Mouse (Mus musculus) cerebellum, adult 2 months (tissue): ENCODE data around the gene Smarce1. TPM values are rescaled to one million over a fixed set of nuclear protein-coding genes. Genes with fewer than 3 reads are reported as not detected.
A peak's percentile ranks its signal among the peaks of the same experiment; 100 is the strongest.

Experiments
- DNase-seq, 2 experiments: peaks; one replicate each; pipeline ENCODE4 v3.0.0; 2021
- H3K27ac ChIP-seq: fragments of 200-500 bp; 2 replicates; pipeline ENCODE4 v1.5.1; 2012; ENCODE audit warnings: low read length, control low read depth, inconsistent platforms; ENCODE audit not compliant: insufficient read depth
- H3K27me3 ChIP-seq: fragments of 200-500 bp; 2 replicates; pipeline ENCODE4 v1.6.1; 2012; ENCODE audit warnings: inconsistent platforms, mild to moderate bottlenecking, low read length, moderate library complexity; ENCODE audit not compliant: control insufficient read depth, insufficient read depth
- H3K4me1 ChIP-seq: fragments of 200-500 bp; 2 replicates; pipeline ENCODE4 v1.6.1; 2011; ENCODE audit warnings: low read length; ENCODE audit not compliant: control insufficient read depth, insufficient read depth
- H3K4me3 ChIP-seq: fragments of 200-500 bp; replicated peaks from 2 replicates; pipeline ENCODE3; 2011; ENCODE audit warnings: mild to moderate bottlenecking, low read depth, low read length, control low read depth; ENCODE audit not compliant: insufficient read depth
- CTCF ChIP-seq: fragments of 200-500 bp; IDR thresholded peaks from 2 replicates; pipeline ENCODE4 v1.5.1; 2011; ENCODE audit warnings: low read depth, mild to moderate bottlenecking, control low read depth, low read length, moderate library complexity, borderline replicate concordance; ENCODE audit not compliant: insufficient read depth
- POLR2A ChIP-seq: fragments of 200-500 bp; IDR thresholded peaks from 2 replicates; pipeline ENCODE4 v1.6.1; 2011; ENCODE audit warnings: low read length, control low read depth, borderline replicate concordance; ENCODE audit not compliant: insufficient read depth
- WGBS: fragments of 180-500 bp; shearing (Covaris S2); methylation state at CpG from one replicate; pipeline ENCODE4 v1.1.7; 2018; 5-methylcytosine and 5-hydroxymethylcytosine counted together
- polyA plus RNA-seq: library from polyadenylated mRNA; depleted of rRNA; stranded (reverse); fragments of >200 nt; gene quantifications from 2 replicates; pipeline ENCODE4 v1.2.3, GENCODE M21; 2012

The Smarce1 gene
- polyA plus RNA-seq, 1 experiment: 67.1 TPM

GRCm38 (mm10) chr11:99243820-99244374 lies 13.1 kb upstream of the Smarce1 start, which contains the start of gene Krt222:
Krt222 (minus strand) TSS chr11:99244085.
- 2% methylated on average over 17 of the region's 17 CpGs for WGBS
- peak within 1 kb of the TSS; percentile 97 for H3K4me3 ChIP-seq
- TF ChIP-seq CTCF (no peak), POLR2A (peak; percentile 64; the same call in 1 of the 2 replicates)
- peaks cover 7% of the 10 kb centered on the region; the same call in 1 of the 2 replicates for H3K4me1 ChIP-seq
- DNase-seq: peak; percentile 81 to 82
- H3K27ac ChIP-seq: peak within 1 kb of the TSS; percentile 95
- H3K27me3 ChIP-seq: no peaks in the 10 kb centered on the region

GRCm38 (mm10) chr11:99243200-99243819 lies 12.5 kb upstream of the Smarce1 start:
- 18% methylated on average over 3 of the region's 3 CpGs for WGBS
- no peak for DNase-seq
- TF ChIP-seq CTCF: no peak
- TF ChIP-seq POLR2A: no peak
- no peaks in the 10 kb centered on the region for H3K27me3 ChIP-seq
- peak overlapping the region; percentile 97 for H3K4me3 ChIP-seq
- peaks cover 7% of the 10 kb centered on the region; the same call in 1 of the 2 replicates for H3K4me1 ChIP-seq
- H3K27ac ChIP-seq: peak overlapping the region; percentile 95

GRCm38 (mm10) chr11:99242056-99242455 lies 11.2 kb upstream of the Smarce1 start:
- no peaks in the 10 kb centered on the region for H3K27me3 ChIP-seq
- peak overlapping the region; percentile 2 for H3K4me3 ChIP-seq
- DNase-seq: peak in 1 of 2 experiments; percentile 33
- peaks cover 7% of the 10 kb centered on the region; the same call in 1 of the 2 replicates for H3K4me1 ChIP-seq
- TF ChIP-seq POLR2A (no peak), CTCF (no peak)
- H3K27ac ChIP-seq: no peak overlapping the region
- WGBS: 29% methylated on average over 5 of the region's 5 CpGs

- DNase-seq: no peak
- no peak for TF ChIP-seq POLR2A
- no peak for TF ChIP-seq CTCF
Measured at GRCm38 (mm10) chr11:99238468-99238867, 7.7 kb upstream of the Smarce1 start.

GRCm38 (mm10) chr11:99231049-99231816 lies 416 bp upstream of the Smarce1 start:
- Histone ChIP-seq H3K4me1 (no peaks in the 10 kb centered on the region), H3K27ac (peak overlapping the region; percentile 92), H3K4me3 (peak overlapping the region; percentile 79), H3K27me3 (no peaks in the 10 kb centered on the region)
- TF ChIP-seq POLR2A: no peak
- TF ChIP-seq CTCF: no peak
- WGBS: 19% methylated on average over 15 of the region's 15 CpGs
- no peak for DNase-seq

More at GRCm38 (mm10) chr11:99238468-99238867, 7.7 kb upstream of the Smarce1 start:
- Histone ChIP-seq H3K4me3 (no peak overlapping the region), H3K27me3 (no peaks in the 10 kb centered on the region), H3K4me1 (peaks cover 7% of the 10 kb centered on the region; the same call in 1 of the 2 replicates), H3K27ac (no peak overlapping the region)
- 70% methylated on average over 14 of the region's 14 CpGs for WGBS

- Histone ChIP-seq H3K4me3 (peak overlapping the region; percentile 79), H3K4me1 (no peaks in the 10 kb centered on the region), H3K27me3 (no peaks in the 10 kb centered on the region), H3K27ac (peak overlapping the region; percentile 92)
- TF ChIP-seq CTCF: no peak
- no peak for TF ChIP-seq POLR2A
- DNase-seq: no peak
- under 1% methylated on average over 31 of the region's 31 CpGs for WGBS
Measured at GRCm38 (mm10) chr11:99229641-99230260, 1.1 kb downstream of the Smarce1 start.

- no peak overlapping the region for H3K27ac ChIP-seq
- H3K27me3 ChIP-seq: no peaks in the 10 kb centered on the region
- TF ChIP-seq POLR2A: no peak
- no peak for TF ChIP-seq CTCF
- 88% methylated on average over 5 of the region's 5 CpGs for WGBS
- H3K4me1 ChIP-seq: no peaks in the 10 kb centered on the region
- no peak for DNase-seq
- H3K4me3 ChIP-seq: no peak overlapping the region
Measured at GRCm38 (mm10) chr11:99226298-99226697, 4.5 kb downstream of the Smarce1 start.

- 87% methylated on average over 5 of the region's 5 CpGs for WGBS
- no peaks in the 10 kb centered on the region for H3K27me3 ChIP-seq
Measured at GRCm38 (mm10) chr11:99223310-99223709, 7.5 kb downstream of the Smarce1 start.

More at GRCm38 (mm10) chr11:99223310-99223709, 7.5 kb downstream of the Smarce1 start:
- Histone ChIP-seq H3K4me3 (no peak overlapping the region), H3K27ac (no peak overlapping the region), H3K4me1 (no peaks in the 10 kb centered on the region)
- no peak for DNase-seq
- TF ChIP-seq CTCF (no peak), POLR2A (no peak)
